ENCODE assay signal across 27 mouse cellular contexts in the genomic region with DNA sequence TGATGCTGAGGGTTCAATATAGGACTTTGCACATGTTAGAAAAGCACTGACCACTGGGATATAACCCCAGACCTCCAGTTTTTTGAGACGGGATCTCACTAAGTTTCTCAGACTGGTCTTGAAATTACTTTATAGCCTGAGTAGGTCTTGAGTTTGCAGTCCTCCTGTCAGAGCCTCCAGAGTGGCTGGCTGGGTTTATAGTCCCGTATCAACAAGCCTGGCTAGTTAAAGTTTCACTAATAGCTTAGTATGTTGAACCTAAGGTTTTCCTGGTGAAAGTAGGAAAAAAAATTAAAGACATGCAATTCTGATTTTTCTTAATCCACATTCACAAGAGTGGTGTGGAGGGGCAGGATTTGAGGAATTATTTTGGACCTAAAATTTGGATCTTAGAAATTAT. TPM values are rescaled to one million over a fixed set of nuclear protein-coding genes. Genes with fewer than 3 reads are reported as not detected.
"Had no signal": no experiment of that assay in that cellular context is flagged by ENCODE, and none has a peak within 500 bp of the region (broad histone marks: within the 10 kb centered on the region; RNA-seq: fewer than 3 reads in every experiment).

No protein-coding gene starts in this region.

- H3K36me3 ChIP-seq: lung, embryonic 15.5 days; midbrain, embryonic 10.5 days; midbrain, embryonic 13.5 days; midbrain, embryonic 15.5 days; neural tube, embryonic 13.5 days; neural tube, embryonic 15.5 days had no signal

- H3K27ac ChIP-seq: lung, embryonic 15.5 days; midbrain, embryonic 10.5 days; midbrain, embryonic 13.5 days; midbrain, embryonic 15.5 days; neural tube, embryonic 13.5 days; neural tube, embryonic 15.5 days had no signal

- H3K4me1 ChIP-seq: midbrain, embryonic 13.5 days; midbrain, embryonic 15.5 days; neural tube, embryonic 13.5 days; neural tube, embryonic 15.5 days had no signal

- H3K4me2 ChIP-seq: lung, embryonic 15.5 days; midbrain, embryonic 13.5 days; midbrain, embryonic 15.5 days; neural tube, embryonic 13.5 days; neural tube, embryonic 15.5 days had no signal

- ATAC-seq: lung, postnatal 0 days; midbrain, embryonic 13.5 days; midbrain, embryonic 15.5 days had no signal

- H3K9ac ChIP-seq: lung, embryonic 15.5 days; midbrain, embryonic 13.5 days; midbrain, embryonic 15.5 days; neural tube, embryonic 13.5 days; neural tube, embryonic 15.5 days had no signal

- H3K4me3 ChIP-seq: lung, embryonic 15.5 days; midbrain, embryonic 10.5 days; midbrain, embryonic 13.5 days; midbrain, embryonic 15.5 days; myocyte; neural tube, embryonic 13.5 days; neural tube, embryonic 15.5 days had no signal

- H3K9me3 ChIP-seq: lung, embryonic 15.5 days; midbrain, embryonic 10.5 days; midbrain, embryonic 13.5 days; midbrain, embryonic 15.5 days; neural tube, embryonic 13.5 days; neural tube, embryonic 15.5 days had no signal

- DNase-seq: lung, adult 2 months; lung, postnatal 14 days; lung, postnatal 4 days; retina, postnatal 1 day; right cerebral cortex, adult 18-20 months; right cerebral cortex, postnatal 25 days; right cerebral cortex, postnatal 4 days; spleen, adult 18-20 months; thymus, adult 18-20 months; thymus, postnatal 14 days; thymus, postnatal 36 days had no signal

RNA-seq across cellular contexts. Expression of gene Gpx5, which starts 46.3 kb away (rescaled TPM):
- total RNA-seq: megakaryocyte, adult 5-6 weeks; megakaryocyte-erythroid progenitor cell, adult 5-6 weeks had no signal
- polyA plus RNA-seq: liver, embryonic 16.5 days; lung, adult 2 months; lung, embryonic 15.5 days; lung, postnatal 0 days; midbrain, embryonic 10.5 days; midbrain, embryonic 13.5 days; midbrain, embryonic 15.5 days; myocyte; neural tube, embryonic 11.5 days; neural tube, embryonic 13.5 days; neural tube, embryonic 15.5 days; small intestine, adult 2 months; stomach, embryonic 14.5 days; stomach, embryonic 16.5 days; thymus, postnatal 0 days had no signal
